ENCODE assay signal across 21 mouse cellular contexts in the genomic region with DNA sequence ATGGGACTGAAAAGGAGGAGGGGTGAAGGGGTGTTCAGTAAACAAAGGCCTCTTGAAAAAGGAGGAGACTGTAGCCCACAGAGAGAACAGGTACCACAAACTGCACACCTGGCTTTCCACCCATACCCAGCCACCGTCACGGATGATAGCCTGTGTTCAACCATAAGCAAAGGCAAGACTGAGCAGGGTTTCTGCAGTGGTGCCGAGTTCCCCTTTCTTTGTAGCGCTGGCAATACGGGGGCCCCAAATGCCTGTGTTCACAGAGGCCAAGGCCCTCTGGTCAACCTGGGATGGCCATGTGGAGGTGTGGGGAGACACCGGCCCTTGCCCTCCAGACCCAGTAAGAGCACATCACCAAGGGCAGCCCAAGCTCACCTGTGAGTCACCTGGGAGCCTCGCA.
DNase-seq lines count a peak whose midpoint lies in the region; ATAC-seq lines count a peak whose summit lies in the region.
"Had no signal": no experiment of that assay in that cellular context is flagged by ENCODE, and none has a peak within 500 bp of the region (broad histone marks: within the 10 kb centered on the region; RNA-seq: fewer than 3 reads in every experiment).

No protein-coding gene starts in this region.

- no peaks in the 10 kb centered on the region for H3K9me3 ChIP-seq in heart, embryonic 12.5 days (replicated peaks)
- no peaks in the 10 kb centered on the region for H3K9me3 ChIP-seq in embryonic facial prominence, embryonic 10.5 days
- H3K9me3 ChIP-seq in stomach, embryonic 15.5 days, result no peaks in the 10 kb centered on the region
- H3K9me3 ChIP-seq: hindbrain, embryonic 15.5 days; limb, embryonic 13.5 days; liver, embryonic 12.5 days had no signal

- 91% methylated on average over 7 of the region's 7 CpGs for WGBS in heart, embryonic 12.5 days
- 94% methylated on average over 7 of the region's 7 CpGs for WGBS in embryonic facial prominence, embryonic 10.5 days
- 90% methylated on average over 7 of the region's 7 CpGs for WGBS in stomach, embryonic 15.5 days

- peak overlapping the region; percentile 1; the same call in 1 of the 2 replicates for H3K9ac ChIP-seq in heart, embryonic 12.5 days
- H3K9ac ChIP-seq in stomach, embryonic 15.5 days, result no peak overlapping the region
- H3K9ac ChIP-seq: hindbrain, embryonic 15.5 days; limb, embryonic 13.5 days; liver, embryonic 12.5 days had no signal

- no peak for DNase-seq in heart, postnatal 4 days
- peak; percentile 85 for DNase-seq in A20 (ENCODE audit: low read depth, low spot score)
- no peak for DNase-seq in embryonic facial prominence, embryonic 10.5 days (ENCODE audit: low spot score)
- no peak for DNase-seq in left cerebral cortex, adult 18-20 months (ENCODE audit: low spot score in 2 of 2)
- no peak for DNase-seq in urinary bladder, postnatal 4 days (ENCODE audit: low spot score in 2 of 2)
- DNase-seq: adrenal gland, postnatal 14 days; B cell, adult 2 months; cerebellum, adult 8-10 months; cerebellum, postnatal 36 days; embryo, embryonic 11 days; kidney, adult 18-20 months; kidney, postnatal 4 days; lung, adult 18-20 months; thymus, postnatal 36 days had no signal

- no peak for ATAC-seq in heart, embryonic 12.5 days (ENCODE audit: insufficient number of reproducible peaks, low FRiP score)
- ATAC-seq in stomach, embryonic 15.5 days (ENCODE audit: insufficient read depth, low FRiP score, low read depth), result no peak
- ATAC-seq: activated CD4-positive, CD25-positive, alpha-beta regulatory T cell, adult 4 months; liver, embryonic 12.5 days had no signal

- H3K27me3 ChIP-seq in heart, embryonic 12.5 days (replicated peaks), result no peaks in the 10 kb centered on the region
- H3K27me3 ChIP-seq in embryonic facial prominence, embryonic 10.5 days (replicated peaks; ENCODE audit: low read depth, poor library complexity, severe bottlenecking), result no peaks in the 10 kb centered on the region
- no peaks in the 10 kb centered on the region for H3K27me3 ChIP-seq in stomach, embryonic 15.5 days (replicated peaks)
- H3K27me3 ChIP-seq: hindbrain, embryonic 15.5 days; limb, embryonic 13.5 days; liver, embryonic 12.5 days had no signal

- H3K4me2 ChIP-seq in heart, embryonic 12.5 days, result no peak overlapping the region
- no peak overlapping the region for H3K4me2 ChIP-seq in stomach, embryonic 15.5 days
- H3K4me2 ChIP-seq: hindbrain, embryonic 15.5 days; limb, embryonic 13.5 days; liver, embryonic 12.5 days; midbrain, embryonic 11.5 days had no signal

- peaks cover 10% of the 10 kb centered on the region for H3K36me3 ChIP-seq in heart, embryonic 12.5 days
- peaks cover 37% of the 10 kb centered on the region for H3K36me3 ChIP-seq in embryonic facial prominence, embryonic 10.5 days (replicated peaks)
- H3K36me3 ChIP-seq in stomach, embryonic 15.5 days, result no peaks in the 10 kb centered on the region
- H3K36me3 ChIP-seq: liver, embryonic 12.5 days had no signal

- H3K27ac ChIP-seq in heart, embryonic 12.5 days (ENCODE audit: poor library complexity, severe bottlenecking), result no peak overlapping the region
- H3K27ac ChIP-seq in embryonic facial prominence, embryonic 10.5 days (replicated peaks), result peak overlapping the region; percentile 40; the same call in 1 of the 2 replicates
- H3K27ac ChIP-seq in stomach, embryonic 15.5 days, result peak overlapping the region; percentile 65; the same call in 1 of the 2 replicates
- H3K27ac ChIP-seq: hindbrain, embryonic 15.5 days; limb, embryonic 13.5 days; liver, embryonic 12.5 days had no signal

- H3K4me3 ChIP-seq in heart, embryonic 12.5 days, result no peak overlapping the region
- H3K4me3 ChIP-seq in embryonic facial prominence, embryonic 10.5 days, result no peak overlapping the region
- H3K4me3 ChIP-seq in stomach, embryonic 15.5 days (replicated peaks), result no peak overlapping the region
- H3K4me3 ChIP-seq: hindbrain, embryonic 15.5 days; limb, embryonic 13.5 days; liver, embryonic 12.5 days had no signal

- peaks cover 48% of the 10 kb centered on the region for H3K4me1 ChIP-seq in heart, embryonic 12.5 days (replicated peaks)
- H3K4me1 ChIP-seq in embryonic facial prominence, embryonic 10.5 days, result peaks cover 38% of the 10 kb centered on the region
- peaks cover 29% of the 10 kb centered on the region for H3K4me1 ChIP-seq in stomach, embryonic 15.5 days
- H3K4me1 ChIP-seq: liver, embryonic 12.5 days had no signal
